Mouse (Mus musculus) heart, embryonic 16.5 days (tissue): ENCODE measurements around the gene Tnrc6c. TPM values are rescaled to one million over a fixed set of nuclear protein-coding genes. Genes with fewer than 3 reads are reported as not detected.

Experiments
- ATAC-seq: fragments of 200-750 bp; cut with Nextera tagmentation; replicated peaks from 2 replicates; pipeline ENCODE4 v1.8.0; 2017; ENCODE audit warnings: moderate number of reproducible peaks; ENCODE audit not compliant: insufficient read depth, low FRiP score; ENCODE audit errors: extremely low read depth
- H3K27ac ChIP-seq: fragments of 300-500 bp; sonication (generic); 2 replicates; pipeline ENCODE4 v1.5.1; 2014; ENCODE audit warnings: mild to moderate bottlenecking, low read length, control low read depth, moderate library complexity
- H3K27me3 ChIP-seq: fragments of 300-500 bp; sonication (generic); 2 replicates; pipeline ENCODE4 v1.6.1; 2014; ENCODE audit warnings: low read length, mixed read lengths; ENCODE audit not compliant: control insufficient read depth, insufficient read depth
- H3K36me3 ChIP-seq: fragments of 300-500 bp; sonication (generic); 2 replicates; pipeline ENCODE4 v1.6.1; 2014; ENCODE audit not compliant: control insufficient read depth, insufficient read depth
- H3K4me1 ChIP-seq: fragments of 300-500 bp; sonication (generic); 2 replicates; pipeline ENCODE4 v1.6.1; 2014; ENCODE audit warnings: low read length, mixed read lengths; ENCODE audit not compliant: control insufficient read depth, insufficient read depth
- H3K4me2 ChIP-seq: fragments of 300-500 bp; sonication (generic); 2 replicates; pipeline ENCODE4 v1.6.1; 2014; ENCODE audit warnings: low read depth, mild to moderate bottlenecking, control low read depth, low read length
- H3K4me3 ChIP-seq: fragments of 300-500 bp; sonication (generic); 2 replicates; pipeline ENCODE4 v1.5.1; 2014; ENCODE audit warnings: mild to moderate bottlenecking, control low read depth, low read length
- H3K9ac ChIP-seq: fragments of 300-500 bp; sonication (generic); 2 replicates; pipeline ENCODE4 v1.6.1; 2014; ENCODE audit warnings: low read length, control low read depth
- H3K9me3 ChIP-seq: fragments of 300-500 bp; sonication (generic); replicated peaks from 2 replicates; pipeline ENCODE4 v1.6.1; 2016; ENCODE audit warnings: low read length; ENCODE audit not compliant: control insufficient read depth
- WGBS: fragments of 180-500 bp; shearing (Covaris S2); extraction: QIAGEN DNeasy Blood & Tissue Kit; methylation state at CpG from one replicate; pipeline ENCODE4 v1.1.7; 2014; 5-methylcytosine and 5-hydroxymethylcytosine counted together
- polyA plus RNA-seq: library from polyadenylated mRNA; unstranded; fragments of >200 nt; fragmentation: Nextera tagmentation; extraction: Ambion mirVana; gene quantifications from 2 replicates; pipeline ENCODE4 v1.2.1, GENCODE M21; 2015

The Tnrc6c gene
- polyA plus RNA-seq, 1 experiment from 2014 or later: 6.5 TPM

GRCm38 (mm10) chr11:117713375-117713774, 59.3 kb downstream of the Tnrc6c start:
- WGBS: 92% methylated on average over 6 of the region's 6 CpGs
- Histone ChIP-seq H3K9me3 (0 out of 2 replicates have a peak, but pooled peaks cover 3% of the 10 kb centered on the region), H3K36me3 (peaks cover 28% of the 10 kb centered on the region), H3K9ac (no peak overlapping the region), H3K4me1 (peaks cover 21% of the 10 kb centered on the region), H3K4me3 (no peak overlapping the region), H3K27ac (no peak overlapping the region), H3K27me3 (no peaks in the 10 kb centered on the region), H3K4me2 (no peak overlapping the region)
- no peak for ATAC-seq

GRCm38 (mm10) chr11:117718838-117719237, 64.7 kb downstream of the Tnrc6c start:
- Histone ChIP-seq H3K27ac (no peak overlapping the region), H3K27me3 (no peaks in the 10 kb centered on the region), H3K4me3 (no peak overlapping the region), H3K9me3 (no peaks in the 10 kb centered on the region), H3K36me3 (peaks cover 47% of the 10 kb centered on the region), H3K9ac (no peak overlapping the region), H3K4me2 (no peak overlapping the region), H3K4me1 (no peaks in the 10 kb centered on the region)
- ATAC-seq: no peak
- WGBS: 87% methylated on average over 3 of the region's 3 CpGs

GRCm38 (mm10) chr11:117724604-117725301, 70.7 kb downstream of the Tnrc6c start:
- H3K27ac ChIP-seq: peak overlapping the region; percentile 5; the same call in 1 of the 2 replicates
- no peak for ATAC-seq

GRCm38 (mm10) chr11:117727031-117727430, 72.9 kb downstream of the Tnrc6c start:
- peaks cover 11% of the 10 kb centered on the region for H3K36me3 ChIP-seq
- no peak for ATAC-seq
- no peak overlapping the region for H3K9ac ChIP-seq
- H3K4me2 ChIP-seq: no peak overlapping the region
- WGBS: 90% methylated on average over 4 of the region's 4 CpGs
- H3K9me3 ChIP-seq: no peaks in the 10 kb centered on the region
- H3K27me3 ChIP-seq: no peaks in the 10 kb centered on the region
- no peak overlapping the region for H3K4me3 ChIP-seq
- peaks cover 32% of the 10 kb centered on the region for H3K4me1 ChIP-seq
- H3K27ac ChIP-seq: no peak overlapping the region

More at GRCm38 (mm10) chr11:117724604-117725301, 70.7 kb downstream of the Tnrc6c start:
- WGBS: 75% methylated on average over 6 of the region's 6 CpGs
- H3K4me2 ChIP-seq: no peak overlapping the region
- no peak overlapping the region for H3K9ac ChIP-seq
- no peak overlapping the region for H3K4me3 ChIP-seq
- H3K27me3 ChIP-seq: no peaks in the 10 kb centered on the region
- H3K36me3 ChIP-seq: peaks cover 24% of the 10 kb centered on the region
- no peaks in the 10 kb centered on the region for H3K9me3 ChIP-seq
- peaks cover 17% of the 10 kb centered on the region for H3K4me1 ChIP-seq

- Histone ChIP-seq H3K4me3 (no peak overlapping the region), H3K27me3 (no peaks in the 10 kb centered on the region), H3K4me2 (no peak overlapping the region), H3K27ac (no peak overlapping the region), H3K9ac (no peak overlapping the region), H3K9me3 (no peaks in the 10 kb centered on the region), H3K36me3 (0 out of 2 replicates have a peak, but pooled peaks cover 4% of the 10 kb centered on the region), H3K4me1 (peaks cover 32% of the 10 kb centered on the region)
- ATAC-seq: no peak
- 83% methylated on average over 5 of the region's 5 CpGs for WGBS
Observed at GRCm38 (mm10) chr11:117728245-117728644, 74.2 kb downstream of the Tnrc6c start.

- 0 out of 2 replicates have a peak, but pooled peaks have one; percentile 45 for ATAC-seq
- H3K27ac ChIP-seq: peak overlapping the region; percentile 52; the same call in 1 of the 2 replicates
Observed at GRCm38 (mm10) chr11:117728841-117729240, 74.8 kb downstream of the Tnrc6c start.

GRCm38 (mm10) chr11:117729341-117729740, 75.3 kb downstream of the Tnrc6c start:
- no peak overlapping the region for H3K4me2 ChIP-seq
- H3K9ac ChIP-seq: no peak overlapping the region
- no peaks in the 10 kb centered on the region for H3K27me3 ChIP-seq
- 45% methylated on average over 3 of the region's 3 CpGs for WGBS
- no peak; the same call in 1 of the 2 replicates for ATAC-seq
- peaks cover 6% of the 10 kb centered on the region; the same call in 1 of the 2 replicates for H3K36me3 ChIP-seq
- no peaks in the 10 kb centered on the region for H3K9me3 ChIP-seq
- peaks cover 31% of the 10 kb centered on the region for H3K4me1 ChIP-seq
- peak overlapping the region; percentile 49 for H3K27ac ChIP-seq
- H3K4me3 ChIP-seq: no peak overlapping the region

More at GRCm38 (mm10) chr11:117728841-117729240, 74.8 kb downstream of the Tnrc6c start:
- Histone ChIP-seq H3K4me2 (no peak overlapping the region), H3K9me3 (no peaks in the 10 kb centered on the region), H3K36me3 (peaks cover 6% of the 10 kb centered on the region; the same call in 1 of the 2 replicates), H3K27me3 (no peaks in the 10 kb centered on the region), H3K9ac (no peak overlapping the region), H3K4me3 (no peak overlapping the region), H3K4me1 (peaks cover 32% of the 10 kb centered on the region)
- 48% methylated on average over 1 of the region's 1 CpGs for WGBS

- no peak for ATAC-seq
- peaks cover 6% of the 10 kb centered on the region; the same call in 1 of the 2 replicates for H3K36me3 ChIP-seq
- WGBS: 65% methylated on average over 7 of the region's 7 CpGs
- H3K9ac ChIP-seq: no peak overlapping the region
- peak overlapping the region; percentile 49; the same call in 1 of the 2 replicates for H3K27ac ChIP-seq
- H3K27me3 ChIP-seq: no peaks in the 10 kb centered on the region
- H3K9me3 ChIP-seq: no peaks in the 10 kb centered on the region
- peaks cover 29% of the 10 kb centered on the region for H3K4me1 ChIP-seq
- H3K4me2 ChIP-seq: no peak overlapping the region
- no peak overlapping the region for H3K4me3 ChIP-seq
Observed at GRCm38 (mm10) chr11:117729798-117730489, 75.9 kb downstream of the Tnrc6c start.

- no peak for ATAC-seq
- Histone ChIP-seq H3K27ac (peak overlapping the region; percentile 42), H3K4me3 (no peak overlapping the region), H3K27me3 (no peaks in the 10 kb centered on the region), H3K4me2 (no peak overlapping the region), H3K9me3 (no peaks in the 10 kb centered on the region), H3K4me1 (peaks cover 29% of the 10 kb centered on the region), H3K9ac (no peak overlapping the region), H3K36me3 (peaks cover 6% of the 10 kb centered on the region; the same call in 1 of the 2 replicates)
- WGBS: 47% methylated on average over 4 of the region's 4 CpGs
Observed at GRCm38 (mm10) chr11:117730490-117730838, 76.4 kb downstream of the Tnrc6c start.
